Mouse (Mus musculus): ENCODE results near the gene Tmem72. TPM values are rescaled to one million over a fixed set of nuclear protein-coding genes. Genes with fewer than 3 reads are reported as not detected.

Tmem72 gene
- polyA plus RNA-seq, 1 experiment from 2014 or later: 0.05 TPM

GRCm38 (mm10) chr6:116714576-116714975 is 2.1 kb downstream of the Tmem72 start:
- no peak for DNase-seq (ENCODE audit: extremely low spot score, low spot score)
- Histone ChIP-seq H3K9me3 (no peaks in the 10 kb centered on the region), H3K4me1 (peaks cover 8% of the 10 kb centered on the region; the same call in 1 of the 2 replicates), H3K36me3 (replicated peaks) (no peaks in the 10 kb centered on the region), H3K27me3 (ENCODE audit: poor library complexity, severe bottlenecking) (no peaks in the 10 kb centered on the region), H3K27ac (no peak overlapping the region), H3K4me3 (no peak overlapping the region)
- WGBS: 87% methylated on average over 5 of the region's 5 CpGs

DNA sequence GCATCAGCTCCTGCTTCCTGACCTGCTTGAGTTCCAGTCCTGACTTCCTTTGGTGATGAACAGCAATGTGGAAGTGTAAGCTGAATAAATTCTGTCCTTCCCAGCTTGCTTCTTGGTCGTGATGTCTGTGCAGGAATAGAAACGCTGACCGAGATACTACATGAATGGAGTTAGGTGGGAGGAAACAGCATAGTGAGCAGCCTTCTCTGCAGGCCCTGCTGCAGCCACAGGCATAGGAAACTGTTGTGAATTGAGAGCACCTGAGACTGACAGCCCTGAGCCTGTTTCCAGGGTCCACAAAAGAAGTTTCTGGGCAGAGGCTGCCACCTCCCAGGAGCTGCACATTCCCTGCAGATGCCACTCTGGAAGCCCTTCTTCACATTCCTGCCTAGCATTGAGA is 2.7 kb downstream of the Tmem72 start:
- H3K9me3 ChIP-seq: no peaks in the 10 kb centered on the region
- no peak for DNase-seq (ENCODE audit: extremely low spot score, low spot score)
- H3K4me1 ChIP-seq: peaks cover 8% of the 10 kb centered on the region; the same call in 1 of the 2 replicates
- H3K4me3 ChIP-seq: no peak overlapping the region
- 85% methylated on average over 3 of the region's 3 CpGs for WGBS
- no peak overlapping the region for H3K27ac ChIP-seq
- no peaks in the 10 kb centered on the region for H3K27me3 ChIP-seq (ENCODE audit: poor library complexity, severe bottlenecking)
- H3K36me3 ChIP-seq (replicated peaks): no peaks in the 10 kb centered on the region

- WGBS: 91% methylated on average over 3 of the region's 3 CpGs
- H3K4me3 ChIP-seq: no peak overlapping the region
- no peaks in the 10 kb centered on the region for H3K9me3 ChIP-seq
- H3K27ac ChIP-seq: no peak overlapping the region
- no peaks in the 10 kb centered on the region for H3K36me3 ChIP-seq (replicated peaks)
- no peak for DNase-seq (ENCODE audit: extremely low spot score, low spot score)
- peaks cover 8% of the 10 kb centered on the region; the same call in 1 of the 2 replicates for H3K4me1 ChIP-seq
- no peaks in the 10 kb centered on the region for H3K27me3 ChIP-seq (ENCODE audit: poor library complexity, severe bottlenecking)
These were observed 4.2 kb downstream of the Tmem72 start for GRCm38 (mm10) chr6:116712503-116712902.

- Histone ChIP-seq H3K27me3 (ENCODE audit: poor library complexity, severe bottlenecking) (no peaks in the 10 kb centered on the region), H3K9me3 (no peaks in the 10 kb centered on the region), H3K36me3 (replicated peaks) (no peaks in the 10 kb centered on the region), H3K4me3 (no peak overlapping the region), H3K27ac (no peak overlapping the region), H3K4me1 (peaks cover 8% of the 10 kb centered on the region; the same call in 1 of the 2 replicates)
- no peak for DNase-seq (ENCODE audit: extremely low spot score, low spot score)
- WGBS: 32% methylated on average over 5 of the region's 5 CpGs
These were observed 4.7 kb downstream of the Tmem72 start for GRCm38 (mm10) chr6:116712062-116712461.

GRCm38 (mm10) chr6:116704320-116704719 is 12.4 kb downstream of the Tmem72 start:
- no peaks in the 10 kb centered on the region for H3K27me3 ChIP-seq (ENCODE audit: poor library complexity, severe bottlenecking)
- no peak for DNase-seq (ENCODE audit: extremely low spot score, low spot score)
- H3K9me3 ChIP-seq: no peaks in the 10 kb centered on the region
- H3K4me1 ChIP-seq: no peaks in the 10 kb centered on the region
- H3K4me3 ChIP-seq: no peak overlapping the region
- WGBS: 82% methylated on average over 6 of the region's 6 CpGs
- H3K27ac ChIP-seq: no peak overlapping the region
- no peaks in the 10 kb centered on the region for H3K36me3 ChIP-seq (replicated peaks)

DNA sequence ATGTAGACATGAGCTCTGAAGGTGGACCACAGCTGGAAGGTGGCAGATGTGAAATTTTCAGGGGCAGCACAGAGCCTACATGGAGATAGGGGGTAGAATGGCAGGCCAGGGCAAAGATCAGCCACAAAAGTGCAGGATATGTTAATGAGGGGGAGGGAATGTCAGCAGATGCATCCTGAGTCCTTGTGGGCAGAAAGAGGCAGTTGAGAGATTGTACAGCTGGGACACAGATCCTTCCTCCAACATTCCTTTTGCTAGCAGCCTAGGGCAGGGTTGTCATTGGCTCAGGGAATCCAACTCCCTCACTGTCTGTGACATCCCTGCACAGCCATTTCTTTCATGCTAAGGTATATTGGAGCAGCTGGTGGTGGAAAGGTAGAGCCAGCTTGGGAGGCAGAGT is 15.9 kb downstream of the Tmem72 start:
- Histone ChIP-seq H3K36me3 (replicated peaks) (no peaks in the 10 kb centered on the region), H3K27me3 (ENCODE audit: poor library complexity, severe bottlenecking) (no peaks in the 10 kb centered on the region), H3K4me3 (no peak overlapping the region), H3K27ac (no peak overlapping the region), H3K9me3 (no peaks in the 10 kb centered on the region), H3K4me1 (no peaks in the 10 kb centered on the region)
- no peak for DNase-seq (ENCODE audit: extremely low spot score, low spot score)

GRCm38 (mm10) chr6:116697896-116698425 is 18.8 kb downstream of the Tmem72 start:
- WGBS: 92% methylated on average over 4 of the region's 4 CpGs
- DNase-seq (ENCODE audit: extremely low spot score, low spot score): no peak
- H3K9me3 ChIP-seq: no peaks in the 10 kb centered on the region
- no peaks in the 10 kb centered on the region for H3K27me3 ChIP-seq (ENCODE audit: poor library complexity, severe bottlenecking)
- no peaks in the 10 kb centered on the region for H3K36me3 ChIP-seq (replicated peaks)
- H3K27ac ChIP-seq: no peak overlapping the region
- no peak overlapping the region for H3K4me3 ChIP-seq
- H3K4me1 ChIP-seq: no peaks in the 10 kb centered on the region

- no peaks in the 10 kb centered on the region for H3K27me3 ChIP-seq (ENCODE audit: poor library complexity, severe bottlenecking)
- no peak overlapping the region for H3K27ac ChIP-seq
- no peaks in the 10 kb centered on the region for H3K36me3 ChIP-seq (replicated peaks)
- H3K4me1 ChIP-seq: no peaks in the 10 kb centered on the region
- 55% methylated on average over 2 of the region's 2 CpGs for WGBS
- H3K4me3 ChIP-seq: no peak overlapping the region
- no peak for DNase-seq (ENCODE audit: extremely low spot score, low spot score)
- H3K9me3 ChIP-seq: no peaks in the 10 kb centered on the region
These were observed 19.3 kb downstream of the Tmem72 start for GRCm38 (mm10) chr6:116697413-116697812.

GRCm38 (mm10) chr6:116694346-116694745 is 22.4 kb downstream of the Tmem72 start:
- no peak overlapping the region for H3K27ac ChIP-seq
- 84% methylated on average over 3 of the region's 3 CpGs for WGBS
- DNase-seq (ENCODE audit: extremely low spot score, low spot score): no peak
- no peaks in the 10 kb centered on the region for H3K4me1 ChIP-seq
- H3K9me3 ChIP-seq: no peaks in the 10 kb centered on the region
- no peak overlapping the region for H3K4me3 ChIP-seq
- H3K36me3 ChIP-seq (replicated peaks): no peaks in the 10 kb centered on the region
- H3K27me3 ChIP-seq (ENCODE audit: poor library complexity, severe bottlenecking): no peaks in the 10 kb centered on the region

DNA sequence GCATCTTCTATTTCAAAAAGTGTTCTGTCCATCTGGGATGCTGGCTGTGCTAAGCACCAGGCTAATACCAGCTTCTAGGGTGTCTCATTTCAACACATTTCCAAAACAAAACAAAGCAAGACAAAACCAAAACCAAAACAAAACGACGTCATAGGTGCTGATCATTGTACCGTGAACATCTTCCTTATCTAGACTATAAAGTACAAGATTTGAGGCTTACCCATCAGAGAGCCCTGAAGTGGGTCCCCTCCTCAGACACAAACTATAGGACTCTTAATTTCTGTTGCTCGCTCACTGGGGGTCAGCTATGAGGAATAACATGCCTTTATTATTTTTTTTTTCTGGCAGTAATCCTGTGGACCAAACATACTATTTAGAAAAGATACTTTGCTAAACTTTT is 23.1 kb downstream of the Tmem72 start:
- H3K27me3 ChIP-seq (ENCODE audit: poor library complexity, severe bottlenecking): no peaks in the 10 kb centered on the region
- no peaks in the 10 kb centered on the region for H3K9me3 ChIP-seq
- no peak overlapping the region for H3K27ac ChIP-seq
- no peak for DNase-seq (ENCODE audit: extremely low spot score, low spot score)
- no peaks in the 10 kb centered on the region for H3K4me1 ChIP-seq
- no peak overlapping the region for H3K4me3 ChIP-seq
- WGBS: 87% methylated on average over 4 of the region's 4 CpGs
- no peaks in the 10 kb centered on the region for H3K36me3 ChIP-seq (replicated peaks)

DNA sequence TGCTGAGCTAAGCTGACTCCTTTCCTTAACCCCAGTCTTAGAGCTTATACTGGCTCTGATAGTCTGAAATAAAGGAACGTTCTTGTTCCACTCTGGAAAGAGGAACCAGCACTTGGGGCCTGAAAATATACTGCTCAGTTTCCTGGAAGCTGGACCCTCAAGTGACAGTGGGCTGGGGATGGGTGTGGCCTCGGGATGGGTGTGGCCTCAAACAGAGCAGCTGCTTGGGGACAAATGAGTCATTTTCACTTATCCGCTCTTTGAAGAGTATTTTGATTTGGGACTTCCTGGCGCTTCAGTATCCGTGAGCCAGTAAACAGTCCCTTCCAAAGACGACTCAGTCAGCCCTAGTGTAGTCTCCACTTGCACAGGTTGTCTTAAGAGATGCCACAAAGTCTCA is 34.4 kb downstream of the Tmem72 start:
- H3K4me1 ChIP-seq: peaks cover 6% of the 10 kb centered on the region
- H3K9me3 ChIP-seq: no peaks in the 10 kb centered on the region
- no peak overlapping the region for H3K4me3 ChIP-seq
- H3K27ac ChIP-seq: no peak overlapping the region
- no peaks in the 10 kb centered on the region for H3K27me3 ChIP-seq (ENCODE audit: poor library complexity, severe bottlenecking)
- 64% methylated on average over 6 of the region's 6 CpGs for WGBS
- no peak for DNase-seq (ENCODE audit: extremely low spot score, low spot score)
- H3K36me3 ChIP-seq (replicated peaks): no peaks in the 10 kb centered on the region

DNA sequence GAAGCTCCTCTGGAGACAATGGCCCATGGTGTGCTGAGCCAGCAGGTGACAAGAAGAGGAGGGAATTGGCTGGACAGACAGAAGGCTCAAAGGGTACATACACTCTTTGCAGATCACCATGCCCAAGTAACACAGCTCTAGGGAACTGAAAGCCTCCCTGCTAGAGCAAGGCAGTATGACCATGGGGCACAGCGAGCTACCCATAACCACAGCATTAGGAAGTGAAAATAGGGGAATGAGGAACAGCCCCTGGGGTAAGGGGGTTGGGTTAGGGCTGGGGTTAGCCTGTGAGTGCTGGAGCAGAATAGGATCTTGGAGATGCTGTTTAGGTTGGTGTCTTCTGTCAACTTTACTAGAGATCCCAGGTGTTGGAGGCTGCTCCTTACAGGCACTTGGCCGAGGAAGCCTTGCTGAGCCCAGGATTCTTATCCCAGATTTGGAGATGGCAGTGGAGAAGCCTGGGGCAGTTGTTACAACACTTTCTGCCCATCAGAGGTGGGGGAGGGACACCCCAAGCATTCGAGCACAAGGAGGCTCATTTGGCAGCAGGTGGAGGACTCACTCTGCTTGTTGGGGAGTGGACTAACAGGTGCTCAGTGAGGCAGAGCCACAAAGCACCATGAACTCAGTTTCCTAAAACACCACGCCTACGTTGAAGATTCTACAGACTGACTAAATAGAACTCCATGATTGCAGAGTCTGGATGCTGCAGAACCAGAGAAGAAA is 37.0 kb downstream of the Tmem72 start:
- DNase-seq (ENCODE audit: extremely low spot score, low spot score): no peak
- WGBS: 80% methylated on average over 5 of the region's 5 CpGs
- Histone ChIP-seq H3K27ac (no peak overlapping the region), H3K4me3 (no peak overlapping the region), H3K27me3 (ENCODE audit: poor library complexity, severe bottlenecking) (peaks cover 6% of the 10 kb centered on the region), H3K9me3 (no peaks in the 10 kb centered on the region), H3K36me3 (replicated peaks) (no peaks in the 10 kb centered on the region), H3K4me1 (peaks cover 15% of the 10 kb centered on the region)

DNA sequence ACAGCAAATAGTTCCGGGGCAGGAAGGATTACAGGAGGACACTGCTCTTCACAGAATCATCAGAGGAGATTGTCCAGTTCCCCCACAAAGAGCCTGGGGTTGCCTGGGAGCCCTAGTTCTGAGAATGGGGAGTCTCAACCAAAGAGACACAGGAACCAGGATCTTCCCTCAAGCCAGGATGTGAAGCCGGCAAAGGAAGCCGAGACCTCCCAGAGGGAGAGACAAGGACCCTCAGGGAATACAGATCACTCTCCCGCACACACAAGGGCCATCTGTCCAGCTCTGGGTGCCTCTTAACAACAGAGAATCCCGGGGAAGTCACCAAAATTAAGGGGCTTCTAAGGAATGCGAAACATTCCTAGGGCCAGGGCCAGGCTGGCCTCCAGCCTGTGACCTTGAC is 39.4 kb downstream of the Tmem72 start:
- no peak overlapping the region for H3K4me3 ChIP-seq
- H3K4me1 ChIP-seq: peaks cover 38% of the 10 kb centered on the region
- no peak for DNase-seq (ENCODE audit: extremely low spot score, low spot score)
- no peaks in the 10 kb centered on the region for H3K36me3 ChIP-seq (replicated peaks)
- H3K9me3 ChIP-seq: no peaks in the 10 kb centered on the region
- peaks cover 17% of the 10 kb centered on the region for H3K27me3 ChIP-seq (ENCODE audit: poor library complexity, severe bottlenecking)
- no peak overlapping the region for H3K27ac ChIP-seq
- WGBS: 56% methylated on average over 6 of the region's 6 CpGs
